Mouse (Mus musculus) cerebellum, postnatal 14 days (tissue): ENCODE data around the gene Kcnmb1.
A peak's percentile ranks its signal among the peaks of the same experiment; 100 is the strongest.

Source experiments
- DNase-seq, 2 experiments: peaks; one replicate each; pipeline ENCODE4 v3.0.0; 2021; ENCODE audit warnings: mixed read lengths in 2 of 2

Gene Kcnmb1

GRCm38 (mm10) chr11:33962688-33963407 lies at the start of gene Kcnmb1:
Gene Kcnmb1 (plus strand): TSS chr11:33963013.
- no peak for DNase-seq

GRCm38 (mm10) chr11:33913061-33913460 lies 49.8 kb upstream of the Kcnmb1 start:
- DNase-seq, result no peak

GRCm38 (mm10) chr11:33914216-33914615 lies 48.6 kb upstream of the Kcnmb1 start:
- no peak for DNase-seq

GRCm38 (mm10) chr11:33917574-33917973 lies 45.2 kb upstream of the Kcnmb1 start:
- DNase-seq, result peak; percentile 89 to 92

- DNase-seq, result no peak
Observed at GRCm38 (mm10) chr11:33918424-33918823, 44.4 kb upstream of the Kcnmb1 start.

GRCm38 (mm10) chr11:33919826-33920225 lies 43.0 kb upstream of the Kcnmb1 start:
- no peak for DNase-seq

- no peak for DNase-seq
Observed at GRCm38 (mm10) chr11:33921451-33921850, 41.4 kb upstream of the Kcnmb1 start.

- DNase-seq, result no peak
Observed at GRCm38 (mm10) chr11:33923031-33923430, 39.8 kb upstream of the Kcnmb1 start.

GRCm38 (mm10) chr11:33925778-33926177 lies 37.0 kb upstream of the Kcnmb1 start:
- no peak for DNase-seq

GRCm38 (mm10) chr11:33926551-33926950 lies 36.3 kb upstream of the Kcnmb1 start:
- peak in 1 of 2 experiments; percentile 29 for DNase-seq

- peak; percentile 41 to 43 for DNase-seq
Observed at GRCm38 (mm10) chr11:33927321-33927720, 35.5 kb upstream of the Kcnmb1 start.

- peak; percentile 64 to 66 for DNase-seq
Observed at GRCm38 (mm10) chr11:33927836-33928235, 35.0 kb upstream of the Kcnmb1 start.

- DNase-seq, result peak in 1 of 2 experiments; percentile 36
Observed at GRCm38 (mm10) chr11:33928658-33929057, 34.2 kb upstream of the Kcnmb1 start.

GRCm38 (mm10) chr11:33929412-33929811 lies 33.4 kb upstream of the Kcnmb1 start:
- DNase-seq, result no peak

GRCm38 (mm10) chr11:33931836-33932385 lies 30.9 kb upstream of the Kcnmb1 start:
- no peak for DNase-seq

GRCm38 (mm10) chr11:33932386-33933111 lies 30.3 kb upstream of the Kcnmb1 start:
- DNase-seq, result no peak

- DNase-seq, result no peak
Observed at GRCm38 (mm10) chr11:33934286-33934685, 28.5 kb upstream of the Kcnmb1 start.

GRCm38 (mm10) chr11:33937641-33938040 lies 25.2 kb upstream of the Kcnmb1 start:
- DNase-seq, result no peak

GRCm38 (mm10) chr11:33938561-33939274 lies 24.1 kb upstream of the Kcnmb1 start:
- DNase-seq, result no peak

GRCm38 (mm10) chr11:33939456-33940113 lies 23.2 kb upstream of the Kcnmb1 start:
- DNase-seq, result no peak

GRCm38 (mm10) chr11:33943565-33943964 lies 19.2 kb upstream of the Kcnmb1 start:
- no peak for DNase-seq

- peak; percentile 23 to 58 for DNase-seq
Observed at GRCm38 (mm10) chr11:33944067-33944785, 18.6 kb upstream of the Kcnmb1 start.
